Mouse (Mus musculus) G1E (cell line): ENCODE data around the gene Tmem121.
A peak's percentile ranks its signal among the peaks of the same experiment; 100 is the strongest.

Experiments
- CTCF ChIP-seq: IDR thresholded peaks from 2 replicates; pipeline ENCODE4 v1.5.1; 2012; ENCODE audit warnings: low read depth, low read length, inconsistent platforms, mixed read lengths
- GATA1 ChIP-seq: IDR thresholded peaks from 2 replicates; pipeline ENCODE4 v1.6.1; 2012; ENCODE audit warnings: borderline replicate concordance, low read length, inconsistent platforms, mixed read lengths
- GATA2 ChIP-seq: IDR thresholded peaks from 2 replicates; pipeline ENCODE4 v1.6.1; 2012; ENCODE audit warnings: low read depth, low read length, inconsistent platforms, borderline replicate concordance
- POLR2AphosphoS5 ChIP-seq: IDR thresholded peaks from 2 replicates; pipeline ENCODE4 v1.6.1; 2012; ENCODE audit warnings: low read depth, low read length, inconsistent platforms; ENCODE audit not compliant: insufficient replicate concordance
- TAL1 ChIP-seq: conservative IDR thresholded peaks from 2 replicates; pipeline ENCODE4 v1.6.1; 2012; ENCODE audit warnings: low read depth, low read length, inconsistent platforms, mixed read lengths

- TF ChIP-seq CTCF = peak; percentile 87
- no peak for TF ChIP-seq POLR2AphosphoS5
- no peak for TF ChIP-seq GATA1
- TF ChIP-seq GATA2 = no peak
- TF ChIP-seq TAL1 = no peak
Measured at GRCm38 (mm10) chr12:113155887-113156539, 29.7 kb upstream of the Tmem121 start, which contains the start of gene Tedc1.
